Mouse (Mus musculus): ENCODE measurements around the gene Tbck. TPM values are rescaled to one million over a fixed set of nuclear protein-coding genes. Genes with fewer than 3 reads are reported as not detected.

The Tbck gene
- polyA plus RNA-seq, 1 experiment from 2014 or later, result 30.9 TPM

- Histone ChIP-seq H3K9me3 (no peaks in the 10 kb centered on the region), H3K4me3 (no peak overlapping the region), H3K36me3 (peaks cover 19% of the 10 kb centered on the region), H3K27ac (no peak overlapping the region), H3K4me1 (0 out of 2 replicates have a peak, but pooled peaks cover 4% of the 10 kb centered on the region), H3K9ac (no peak overlapping the region), H3K27me3 (no peaks in the 10 kb centered on the region), H3K4me2 (no peak overlapping the region)
- 62% methylated on average over 2 of the region's 2 CpGs for WGBS
- no peak for ATAC-seq (ENCODE audit: insufficient number of reproducible peaks, insufficient read depth, low FRiP score, low TSS enrichment, low read depth)
Measured at GRCm38 (mm10) chr3:132807888-132808579, 124.1 kb downstream of the Tbck start.

GRCm38 (mm10) chr3:132808951-132809350, 125.0 kb downstream of the Tbck start:
- Histone ChIP-seq H3K4me3 (no peak overlapping the region), H3K27me3 (no peaks in the 10 kb centered on the region), H3K4me1 (0 out of 2 replicates have a peak, but pooled peaks cover 4% of the 10 kb centered on the region), H3K36me3 (peaks cover 14% of the 10 kb centered on the region), H3K9me3 (no peaks in the 10 kb centered on the region), H3K4me2 (no peak overlapping the region), H3K27ac (no peak overlapping the region), H3K9ac (no peak overlapping the region)
- no peak for ATAC-seq (ENCODE audit: insufficient number of reproducible peaks, insufficient read depth, low FRiP score, low TSS enrichment, low read depth)
- 85% methylated on average over 3 of the region's 3 CpGs for WGBS

GRCm38 (mm10) chr3:132811791-132812190, 127.8 kb downstream of the Tbck start:
- Histone ChIP-seq H3K36me3 (peaks cover 16% of the 10 kb centered on the region), H3K4me1 (0 out of 2 replicates have a peak, but pooled peaks cover 4% of the 10 kb centered on the region), H3K27ac (no peak overlapping the region), H3K9me3 (no peaks in the 10 kb centered on the region), H3K4me2 (no peak overlapping the region), H3K4me3 (no peak overlapping the region), H3K27me3 (no peaks in the 10 kb centered on the region), H3K9ac (no peak overlapping the region)
- no peak for ATAC-seq (ENCODE audit: insufficient number of reproducible peaks, insufficient read depth, low FRiP score, low TSS enrichment, low read depth)
- 63% methylated on average over 5 of the region's 5 CpGs for WGBS

- no peaks in the 10 kb centered on the region for H3K9me3 ChIP-seq
- no peak for ATAC-seq (ENCODE audit: insufficient number of reproducible peaks, insufficient read depth, low FRiP score, low TSS enrichment, low read depth)
- no peak overlapping the region for H3K4me3 ChIP-seq
- H3K4me2 ChIP-seq, result no peak overlapping the region
- peaks cover 14% of the 10 kb centered on the region for H3K36me3 ChIP-seq
- WGBS, result 63% methylated on average over 5 of the region's 5 CpGs
- H3K27ac ChIP-seq, result no peak overlapping the region
- H3K27me3 ChIP-seq, result no peaks in the 10 kb centered on the region
- H3K4me1 ChIP-seq, result 0 out of 2 replicates have a peak, but pooled peaks cover 4% of the 10 kb centered on the region
- no peak overlapping the region for H3K9ac ChIP-seq
Measured at GRCm38 (mm10) chr3:132812356-132812755, 128.4 kb downstream of the Tbck start.

GRCm38 (mm10) chr3:132813147-132813546, 129.2 kb downstream of the Tbck start:
- ATAC-seq (ENCODE audit: insufficient number of reproducible peaks, insufficient read depth, low FRiP score, low TSS enrichment, low read depth), result no peak

GRCm38 (mm10) chr3:132813706-132814497, 130.0 kb downstream of the Tbck start:
- 0 out of 2 replicates have a peak, but pooled peaks cover 9% of the 10 kb centered on the region for H3K36me3 ChIP-seq
- WGBS, result 83% methylated on average over 9 of the region's 9 CpGs
- H3K27me3 ChIP-seq, result no peaks in the 10 kb centered on the region
- no peak for ATAC-seq (ENCODE audit: insufficient number of reproducible peaks, insufficient read depth, low FRiP score, low TSS enrichment, low read depth)
- no peaks in the 10 kb centered on the region for H3K9me3 ChIP-seq
- no peak overlapping the region for H3K4me2 ChIP-seq
- H3K27ac ChIP-seq, result no peak overlapping the region
- H3K9ac ChIP-seq, result no peak overlapping the region
- 0 out of 2 replicates have a peak, but pooled peaks cover 4% of the 10 kb centered on the region for H3K4me1 ChIP-seq
- H3K4me3 ChIP-seq, result no peak overlapping the region

More at GRCm38 (mm10) chr3:132813147-132813546, 129.2 kb downstream of the Tbck start:
- Histone ChIP-seq H3K4me1 (0 out of 2 replicates have a peak, but pooled peaks cover 4% of the 10 kb centered on the region), H3K9me3 (no peaks in the 10 kb centered on the region), H3K36me3 (0 out of 2 replicates have a peak, but pooled peaks cover 9% of the 10 kb centered on the region), H3K27ac (no peak overlapping the region), H3K27me3 (no peaks in the 10 kb centered on the region), H3K4me3 (no peak overlapping the region), H3K4me2 (no peak overlapping the region), H3K9ac (no peak overlapping the region)
- 85% methylated on average over 3 of the region's 3 CpGs for WGBS

GRCm38 (mm10) chr3:132814791-132815496, 131.0 kb downstream of the Tbck start:
- no peak for ATAC-seq (ENCODE audit: insufficient number of reproducible peaks, insufficient read depth, low FRiP score, low TSS enrichment, low read depth)

GRCm38 (mm10) chr3:132815497-132816326, 131.8 kb downstream of the Tbck start:
- 88% methylated on average over 4 of the region's 4 CpGs for WGBS
- H3K27me3 ChIP-seq, result no peaks in the 10 kb centered on the region
- no peaks in the 10 kb centered on the region for H3K9me3 ChIP-seq
- 0 out of 2 replicates have a peak, but pooled peaks cover 4% of the 10 kb centered on the region for H3K4me1 ChIP-seq
- H3K36me3 ChIP-seq, result 0 out of 2 replicates have a peak, but pooled peaks cover 9% of the 10 kb centered on the region
- no peak overlapping the region for H3K9ac ChIP-seq
- H3K27ac ChIP-seq, result no peak overlapping the region
- H3K4me3 ChIP-seq, result no peak overlapping the region
- ATAC-seq (ENCODE audit: insufficient number of reproducible peaks, insufficient read depth, low FRiP score, low TSS enrichment, low read depth), result no peak
- no peak overlapping the region for H3K4me2 ChIP-seq

More at GRCm38 (mm10) chr3:132814791-132815496, 131.0 kb downstream of the Tbck start:
- no peaks in the 10 kb centered on the region for H3K9me3 ChIP-seq
- no peaks in the 10 kb centered on the region for H3K27me3 ChIP-seq
- 0 out of 2 replicates have a peak, but pooled peaks cover 9% of the 10 kb centered on the region for H3K36me3 ChIP-seq
- no peak overlapping the region for H3K4me2 ChIP-seq
- H3K9ac ChIP-seq, result no peak overlapping the region
- H3K4me3 ChIP-seq, result no peak overlapping the region
- H3K4me1 ChIP-seq, result 0 out of 2 replicates have a peak, but pooled peaks cover 4% of the 10 kb centered on the region
- WGBS, result 88% methylated on average over 10 of the region's 10 CpGs
- no peak overlapping the region for H3K27ac ChIP-seq

- Histone ChIP-seq H3K36me3 (0 out of 2 replicates have a peak, but pooled peaks cover 9% of the 10 kb centered on the region), H3K27me3 (no peaks in the 10 kb centered on the region), H3K9ac (no peak overlapping the region), H3K9me3 (no peaks in the 10 kb centered on the region), H3K27ac (no peak overlapping the region), H3K4me1 (no peaks in the 10 kb centered on the region), H3K4me2 (no peak overlapping the region), H3K4me3 (no peak overlapping the region)
- WGBS, result 76% methylated on average over 2 of the region's 2 CpGs
- ATAC-seq (ENCODE audit: insufficient number of reproducible peaks, insufficient read depth, low FRiP score, low TSS enrichment, low read depth), result no peak
Measured at GRCm38 (mm10) chr3:132819408-132819807, 135.5 kb downstream of the Tbck start.

GRCm38 (mm10) chr3:132831179-132831873, 147.4 kb downstream of the Tbck start:
- H3K36me3 ChIP-seq, result peaks cover 19% of the 10 kb centered on the region
- no peak overlapping the region for H3K4me3 ChIP-seq
- 77% methylated on average over 16 of the region's 16 CpGs for WGBS
- H3K27ac ChIP-seq, result no peak overlapping the region
- no peak overlapping the region for H3K9ac ChIP-seq
- no peaks in the 10 kb centered on the region for H3K27me3 ChIP-seq
- 0 out of 2 replicates have a peak, but pooled peaks cover under 1% of the 10 kb centered on the region for H3K4me1 ChIP-seq
- H3K9me3 ChIP-seq, result no peaks in the 10 kb centered on the region
- H3K4me2 ChIP-seq, result no peak overlapping the region
- ATAC-seq (ENCODE audit: insufficient number of reproducible peaks, insufficient read depth, low FRiP score, low TSS enrichment, low read depth), result no peak
